Mouse (Mus musculus) small intestine, adult 2 months (tissue): ENCODE measurements around the gene Mast4.

Experiments used
- CTCF ChIP-seq: fragments of 200-500 bp; IDR thresholded peaks from 2 replicates; pipeline ENCODE4 v1.5.1; 2012; ENCODE audit warnings: low read depth, mild to moderate bottlenecking, control low read depth, inconsistent platforms, low read length, moderate library complexity, mixed read lengths; ENCODE audit not compliant: insufficient replicate concordance, insufficient read length; ENCODE audit errors: extremely low read depth
- POLR2A ChIP-seq: fragments of 200-500 bp; IDR thresholded peaks from 2 replicates; pipeline ENCODE4 v1.6.1; 2012; ENCODE audit warnings: low read depth, mild to moderate bottlenecking, control low read depth, inconsistent platforms, low read length, moderate library complexity

- no peak for TF ChIP-seq CTCF
- no peak for TF ChIP-seq POLR2A
Measured at GRCm38 (mm10) chr13:102887534-102887933, 446.8 kb downstream of the Mast4 start.
